Comparison of ENCODE assay signal across 13 mouse cellular contexts in genomic region chr13:24942512-24943282, GRCm38 (mm10). TPM values are rescaled to one million over a fixed set of nuclear protein-coding genes. Genes with fewer than 3 reads are reported as not detected.
A peak's percentile ranks its signal among the peaks of the same experiment; 100 is the strongest.
DNase-seq lines count a peak whose midpoint lies in the region; ATAC-seq and TF ChIP-seq lines count a peak whose summit lies in the region.
"Had no signal": no experiment of that assay in that cellular context is flagged by ENCODE, and none has a peak within 500 bp of the region (broad histone marks: within the 10 kb centered on the region; RNA-seq: fewer than 3 reads in every experiment).

Gpld1 (plus strand) TSS chr13:24943152.

- WGBS in liver, adult 2 months = 18% methylated on average over 17 of the region's 17 CpGs
- WGBS in liver, embryonic 11.5 days = 63% methylated on average over 17 of the region's 17 CpGs
- 40% methylated on average over 17 of the region's 17 CpGs for WGBS in cerebellum, adult 2 months

- peaks cover 11% of the 10 kb centered on the region; the same call in 1 of the 2 replicates for H3K79me2 ChIP-seq in liver, adult 2 months (ENCODE audit: control insufficient read depth, insufficient read depth, low read length)

- H3K9me3 ChIP-seq in liver, embryonic 11.5 days (ENCODE audit: control insufficient read depth, low read length) = no peaks in the 10 kb centered on the region
- H3K9me3 ChIP-seq: embryonic facial prominence, embryonic 12.5 days; heart, embryonic 10.5 days had no signal

- no peaks in the 10 kb centered on the region for H3K36me3 ChIP-seq in liver, adult 2 months (ENCODE audit: control insufficient read depth, insufficient read depth, low read length)
- no peaks in the 10 kb centered on the region for H3K36me3 ChIP-seq in liver, embryonic 11.5 days (ENCODE audit: control insufficient read depth, insufficient read depth, low read length)
- H3K36me3 ChIP-seq: embryonic facial prominence, embryonic 12.5 days; heart, embryonic 10.5 days had no signal

- peak within 1 kb of the TSS; percentile 75 for H3K4me3 ChIP-seq in liver, adult 2 months (ENCODE audit: insufficient read depth, low read depth, low read length)
- no peak within 1 kb of the TSS for H3K4me3 ChIP-seq in liver, embryonic 11.5 days (ENCODE audit: low read depth, low read length)
- H3K4me3 ChIP-seq in cerebellum, adult 2 months (replicated peaks; ENCODE audit: insufficient read depth, low read depth, low read length) = peak within 1 kb of the TSS; percentile 45
- H3K4me3 ChIP-seq: embryonic facial prominence, embryonic 12.5 days; heart, embryonic 10.5 days had no signal

- H3K4me2 ChIP-seq in liver, embryonic 11.5 days = no peak within 1 kb of the TSS
- H3K4me2 ChIP-seq: embryonic facial prominence, embryonic 12.5 days had no signal

- no peak for TF ChIP-seq POLR2A in liver, adult 2 months (IDR thresholded peaks at IDR 0.05; ENCODE audit: extremely low read depth, insufficient read depth, low read length)
- 0 out of 2 replicates have a peak, but pooled peaks have one; percentile 8 for TF ChIP-seq POLR2A in cerebellum, adult 2 months (IDR thresholded peaks at IDR 0.05; ENCODE audit: borderline replicate concordance, insufficient read depth, low read length)

- no peak for ATAC-seq in liver, embryonic 11.5 days (replicated peaks; ENCODE audit: low FRiP score)
- ATAC-seq: activated CD4-positive, CD25-positive, alpha-beta regulatory T cell, adult 4 months had no signal

- peak within 1 kb of the TSS; percentile 99 for H3K27ac ChIP-seq in liver, adult 2 months (replicated peaks; ENCODE audit: insufficient read depth, low read depth, low read length)
- H3K27ac ChIP-seq in liver, embryonic 11.5 days (ENCODE audit: low read depth, low read length) = no peak within 1 kb of the TSS
- peak within 1 kb of the TSS; percentile 11; the same call in 1 of the 2 replicates for H3K27ac ChIP-seq in cerebellum, adult 2 months (ENCODE audit: insufficient read depth, low read length)
- H3K27ac ChIP-seq: embryonic facial prominence, embryonic 12.5 days; heart, embryonic 10.5 days had no signal

- peak within 1 kb of the TSS; percentile 95 for H3K9ac ChIP-seq in liver, adult 2 months (ENCODE audit: low read depth, low read length)
- H3K9ac ChIP-seq in liver, embryonic 11.5 days (ENCODE audit: low read depth, low read length) = no peak within 1 kb of the TSS
- H3K9ac ChIP-seq: embryonic facial prominence, embryonic 12.5 days had no signal

- no peaks in the 10 kb centered on the region for H3K27me3 ChIP-seq in liver, adult 2 months (ENCODE audit: control insufficient read depth, insufficient read depth, low read length)
- peaks cover 9% of the 10 kb centered on the region for H3K27me3 ChIP-seq in liver, embryonic 11.5 days (replicated peaks; ENCODE audit: control insufficient read depth, insufficient read depth, low read length)
- no peaks in the 10 kb centered on the region for H3K27me3 ChIP-seq in cerebellum, adult 2 months (ENCODE audit: control insufficient read depth, insufficient read depth, low read length)
- H3K27me3 ChIP-seq: embryonic facial prominence, embryonic 12.5 days had no signal

- TF ChIP-seq CTCF in liver, adult 2 months (IDR thresholded peaks at IDR 0.05; ENCODE audit: low read depth, low read length) = no peak
- no peak for TF ChIP-seq CTCF in cerebellum, adult 2 months (IDR thresholded peaks at IDR 0.05; ENCODE audit: borderline replicate concordance, insufficient read depth, low read depth, low read length)

- H3K4me1 ChIP-seq in liver, adult 2 months (ENCODE audit: control insufficient read depth, insufficient read depth, low read length) = peaks cover 8% of the 10 kb centered on the region; the same call in 1 of the 2 replicates
- H3K4me1 ChIP-seq in liver, embryonic 11.5 days (replicated peaks; ENCODE audit: control insufficient read depth, insufficient read depth, low read length) = peaks cover 6% of the 10 kb centered on the region
- no peaks in the 10 kb centered on the region for H3K4me1 ChIP-seq in cerebellum, adult 2 months (ENCODE audit: control insufficient read depth, insufficient read depth, low read length)
- H3K4me1 ChIP-seq: embryonic facial prominence, embryonic 12.5 days; heart, embryonic 10.5 days had no signal

- intact Hi-C loops in left cerebral cortex, postnatal 25 days (cut with DNase I) = no loop called here

- DNase-seq in adrenal gland, postnatal 10 days = peak; percentile 13
- no peak for DNase-seq in adrenal gland, adult 8-10 months
- peak; percentile 95 for DNase-seq in liver, adult 2 months (ENCODE audit: extremely low read depth, low read depth, low spot score)
- DNase-seq in liver, embryonic 11.5 days (ENCODE audit: low spot score) = no peak
- peak; percentile 27 to 29 for DNase-seq in cerebellum, adult 2 months
- peak in 1 of 2 experiments; percentile 31 for DNase-seq in left cerebral cortex, postnatal 25 days (ENCODE audit: low spot score in 2 of 2)
- no peak for DNase-seq in thymus, postnatal 14 days
- no peak for DNase-seq in thymus, postnatal 10 days (ENCODE audit: low spot score in 2 of 2)
- DNase-seq: kidney, postnatal 10 days; thymus, postnatal 36 days had no signal

RNA-seq across cellular contexts. Expression of gene Gpld1, which starts in this region (rescaled TPM):
- 10 to 100 TPM in 1 of 2 experiments, 1 to 10 TPM in 1; 7.2 to 14.2 TPM for total RNA-seq in adrenal gland, postnatal 10 days (2021)
- total RNA-seq in adrenal gland, adult 8-10 months (2022) = 10 to 100 TPM in 1 of 4 experiments, 1 to 10 TPM in 3; 2.8 to 10.0 (median 4.6) TPM
- total RNA-seq in liver, adult 2 months (2014; rRNA removed) = 154 and 156 TPM in 2 replicates
- polyA plus RNA-seq in liver, adult 2 months (2012; rRNA removed) = 88.4 and 88.9 TPM in 2 replicates
- 0.48 and 0.61 TPM in 2 replicates for polyA plus RNA-seq in liver, embryonic 11.5 days (2014; fragmentation: Nextera tagmentation; extraction: Ambion mirVana)
- 28.5 and 29.8 TPM in 2 replicates for polyA plus RNA-seq in cerebellum, adult 2 months (2012; rRNA removed)
- 10 to 100 TPM; 15.4 to 17.9 TPM for total RNA-seq in left cerebral cortex, postnatal 25 days (2021)

Comparison
In these comparisons a context has a peak if more than half of its experiments do, and no peak if none do; other contexts are left out.
1. RNA of gene Gpld1 (polyA plus RNA-seq): 88.4 to 88.9 TPM in liver, adult 2 months and 28.5 to 29.8 TPM in cerebellum, adult 2 months; 0.48 to 0.61 TPM in liver, embryonic 11.5 days; every median in the first group is over 10 times any median in the second.
2. DNase-seq: peak in adrenal gland, postnatal 10 days (single experiment), liver, adult 2 months (single experiment) and cerebellum, adult 2 months (2 of 2); none in adrenal gland, adult 8-10 months (single experiment), liver, embryonic 11.5 days (single experiment), thymus, postnatal 14 days (single experiment) and thymus, postnatal 10 days (0 of 2).